Mouse (Mus musculus) left cerebral cortex, postnatal 25 days (tissue): ENCODE measurements around the gene Setd5. TPM values are rescaled to one million over a fixed set of nuclear protein-coding genes. Genes with fewer than 3 reads are reported as not detected.
A peak's percentile ranks its signal among the peaks of the same experiment; 100 is the strongest.

ENCODE experiments used
- DNase-seq, 2 experiments: peaks; one replicate each; pipeline ENCODE4 v3.0.0; 2022; ENCODE audit warnings: low spot score in 2 of 2, mixed read lengths in 1 of 2
- intact Hi-C: fragments of 180-260 bp; cut with DNase I; formaldehyde crosslinking; loops from one replicate; pipeline ENCODE4 v1.15.1; 2025
- total RNA-seq, 2 experiments: library from RNA; stranded (reverse); gene quantifications; 2 replicates each; pipeline ENCODE4 v1.2.3; 2021

Gene Setd5
- total RNA-seq, 2 experiments from 2014 or later, result 108 to 122 TPM

DNA sequence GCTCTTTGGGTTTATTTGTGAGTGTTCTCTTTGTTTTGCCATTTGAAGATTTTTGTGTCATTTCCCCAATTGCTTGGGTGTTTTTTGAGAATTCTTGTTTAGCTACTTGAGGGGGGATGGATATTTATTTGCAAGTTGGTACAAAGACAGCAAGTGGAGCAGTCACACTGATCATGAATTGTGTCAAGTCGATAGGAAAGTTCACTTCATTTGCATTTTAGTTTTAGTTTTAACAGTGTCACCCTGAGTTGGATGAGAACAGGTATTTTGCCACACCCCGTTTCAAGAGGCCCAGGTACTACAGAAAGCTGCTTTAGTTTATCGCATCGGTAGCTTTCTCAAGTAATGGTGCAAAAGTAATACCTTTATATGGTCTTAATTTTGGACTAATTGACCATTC lies 25.4 kb downstream of the Setd5 start:
- intact Hi-C loops, result no loop called here
- DNase-seq, result no peak

DNA sequence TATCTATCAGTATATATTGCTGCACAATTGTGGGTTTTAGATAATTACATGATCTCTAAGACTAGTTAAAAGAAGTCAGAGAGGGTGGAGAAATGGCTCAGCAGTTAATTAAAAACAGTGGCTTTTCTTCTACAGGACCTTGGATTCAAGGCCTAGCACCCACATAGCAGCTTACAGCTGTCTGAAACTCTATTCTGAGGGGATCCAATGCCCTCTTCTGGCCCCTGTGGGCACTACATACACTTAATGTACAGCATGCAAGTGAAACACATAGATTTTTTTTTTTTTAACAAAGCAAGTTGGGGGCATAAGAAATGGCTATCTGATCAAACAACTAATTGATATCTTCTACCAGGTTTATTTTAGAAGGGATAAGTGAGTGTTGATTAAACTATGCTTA lies 26.6 kb downstream of the Setd5 start:
- peak in 1 of 2 experiments; percentile 35 for DNase-seq
- intact Hi-C loops, result no loop called here

GRCm38 (mm10) chr6:113109378-113109777 lies 32.2 kb downstream of the Setd5 start:
- no peak for DNase-seq
- intact Hi-C loops, result no loop called here

GRCm38 (mm10) chr6:113109956-113110355 lies 32.8 kb downstream of the Setd5 start:
- DNase-seq, result no peak
- intact Hi-C loops, result no loop called here

- intact Hi-C loops, result loop anchor here (5.0 kb wide), 1 partner anchor 49 kb away; no protein-coding TSS in a partner anchor
- DNase-seq, result no peak
Observed at GRCm38 (mm10) chr6:113120806-113121205, 43.6 kb downstream of the Setd5 start.

- intact Hi-C loops, result no loop called here
- DNase-seq, result no peak
Observed at GRCm38 (mm10) chr6:113133360-113133759, 56.2 kb downstream of the Setd5 start.

- intact Hi-C loops, result no loop called here
- no peak for DNase-seq
Observed at GRCm38 (mm10) chr6:113141389-113142094, 64.4 kb downstream of the Setd5 start.

- no peak for DNase-seq
- intact Hi-C loops, result no loop called here
Observed at GRCm38 (mm10) chr6:113144764-113145163, 67.6 kb downstream of the Setd5 start.

DNA sequence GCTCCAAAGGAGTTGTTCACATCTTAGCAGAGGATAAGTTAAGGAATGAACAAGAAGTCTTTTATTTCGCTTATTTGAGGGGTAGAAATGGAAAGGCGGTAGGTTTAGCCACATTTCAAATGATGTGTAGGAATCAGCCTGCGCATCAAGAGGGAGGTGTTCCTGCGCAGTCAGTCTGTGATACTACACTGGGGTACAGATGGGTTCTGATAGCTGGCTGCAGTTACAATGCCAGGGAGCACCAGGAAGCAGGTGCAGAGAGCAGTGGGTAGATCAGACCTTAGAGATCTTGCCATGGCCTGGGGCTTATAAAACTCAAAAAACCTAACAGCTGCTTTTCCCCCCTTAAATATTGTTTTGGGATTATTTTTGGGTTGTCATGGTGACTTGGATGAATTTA lies 68.1 kb downstream of the Setd5 start:
- intact Hi-C loops, result no loop called here

DNA sequence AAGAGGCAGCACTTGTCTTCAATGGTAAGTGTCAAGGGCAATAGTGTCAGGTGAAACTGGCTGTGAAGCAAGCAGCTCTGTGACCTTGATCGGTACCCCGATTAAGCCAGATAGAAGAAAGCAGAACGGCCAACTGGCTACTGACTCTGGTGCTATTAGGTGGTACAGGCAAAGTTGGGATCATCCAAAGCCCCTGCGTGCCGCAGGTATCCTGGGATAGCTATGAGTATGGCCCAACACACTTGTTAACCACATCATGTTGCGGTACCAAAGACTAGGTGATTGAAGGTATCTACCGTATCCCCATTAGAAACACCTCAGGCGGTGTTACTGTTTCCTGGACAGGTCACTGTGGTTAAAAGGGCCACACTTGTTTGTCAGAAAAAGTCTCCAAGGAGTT lies 76.9 kb downstream of the Setd5 start:
- intact Hi-C loops, result loop anchor here (5.0 kb wide), 1 partner anchor 37 kb away; no protein-coding TSS in a partner anchor
- DNase-seq, result no peak

More for the DNA sequence above, 68.1 kb downstream of the Setd5 start:
- no peak for DNase-seq

DNA sequence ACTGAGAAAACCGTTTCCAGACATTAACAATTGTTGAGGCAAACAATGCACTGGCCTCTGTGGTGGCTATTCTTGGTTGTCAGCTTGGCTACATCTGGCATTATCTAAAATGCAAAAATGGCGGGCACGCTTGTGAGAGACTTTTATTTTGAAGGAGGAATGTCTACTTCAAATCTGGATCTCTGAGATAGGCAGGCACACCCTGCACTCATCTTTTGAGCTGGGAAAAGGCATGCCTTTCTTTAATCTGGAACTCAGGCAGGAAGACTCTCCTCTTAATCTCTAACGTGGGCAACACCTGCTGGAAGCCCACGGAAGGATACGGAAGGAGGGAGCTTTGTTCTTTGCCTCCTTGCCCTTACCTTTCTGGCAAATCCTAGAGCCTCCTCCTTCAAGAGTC lies 77.7 kb downstream of the Setd5 start:
- intact Hi-C loops, result loop anchor here (5.0 kb wide), 1 partner anchor 38 kb away; no protein-coding TSS in a partner anchor
- DNase-seq, result no peak

- DNase-seq, result no peak
Observed at GRCm38 (mm10) chr6:113156064-113156463, 78.9 kb downstream of the Setd5 start.

GRCm38 (mm10) chr6:113160106-113160505 lies 82.9 kb downstream of the Setd5 start:
- intact Hi-C loops, result no loop called here
- no peak for DNase-seq

More at GRCm38 (mm10) chr6:113156064-113156463, 78.9 kb downstream of the Setd5 start:
- intact Hi-C loops, result no loop called here

DNA sequence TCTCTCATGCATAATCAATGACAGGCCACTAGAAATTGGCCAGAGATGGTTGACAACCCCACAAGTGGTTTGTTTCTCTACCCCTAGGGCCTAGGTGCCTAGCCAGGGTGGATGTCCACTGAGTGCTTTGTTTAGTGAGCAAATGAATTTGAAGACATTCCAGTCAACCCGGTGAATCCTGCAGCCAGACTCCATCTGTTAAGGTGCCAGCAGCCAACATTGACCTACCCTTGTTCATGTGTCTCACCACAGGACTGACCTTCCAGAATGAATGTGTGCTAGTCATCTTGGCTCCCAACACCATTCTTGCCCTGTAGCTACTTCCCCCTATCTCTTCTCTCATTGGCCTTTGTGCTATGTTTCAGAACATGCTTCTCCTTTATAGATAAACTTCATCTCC lies 84.8 kb downstream of the Setd5 start:
- no peak for DNase-seq
- intact Hi-C loops, result no loop called here

GRCm38 (mm10) chr6:113163513-113163912 lies 86.3 kb downstream of the Setd5 start:
- DNase-seq, result no peak
- intact Hi-C loops, result no loop called here

DNA sequence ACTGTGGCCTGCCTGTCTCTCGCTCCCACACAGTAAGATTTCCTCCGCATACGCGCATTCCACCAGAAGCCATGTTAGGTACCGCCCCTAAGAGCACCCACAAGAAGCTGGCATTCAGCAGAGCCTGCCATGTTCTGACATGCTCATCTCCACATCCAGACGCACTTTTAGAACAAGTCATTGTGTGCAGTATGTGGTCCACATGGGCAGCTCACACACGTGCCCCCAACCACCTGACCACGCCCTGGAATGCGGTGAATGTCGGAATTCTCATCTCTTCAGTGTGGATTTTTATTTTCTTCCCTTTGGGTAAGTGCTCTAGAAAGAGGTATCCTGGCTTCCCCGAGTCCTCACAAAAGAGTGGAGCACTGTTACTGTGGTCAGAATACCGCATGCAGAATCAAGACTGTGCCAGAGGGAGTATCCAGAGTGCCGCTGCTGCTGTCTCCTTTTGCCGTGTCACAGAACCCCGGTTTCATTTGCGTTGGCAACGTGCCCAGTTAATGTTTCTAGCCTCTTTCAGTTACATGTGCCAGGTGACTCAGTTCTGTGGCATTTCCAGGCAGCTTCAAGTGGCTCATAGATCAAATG lies 89.6 kb downstream of the Setd5 start:
- intact Hi-C loops, result no loop called here
- peak; percentile 59 to 84 for DNase-seq

GRCm38 (mm10) chr6:113168316-113168975 lies 91.3 kb downstream of the Setd5 start:
- intact Hi-C loops, result no loop called here
- no peak for DNase-seq

GRCm38 (mm10) chr6:113169852-113170251 lies 92.7 kb downstream of the Setd5 start:
- intact Hi-C loops, result loop anchor here (5.0 kb wide), 1 partner anchor 137 kb away; the partner anchor contains the start of gene Brpf1
- no peak for DNase-seq

- no peak for DNase-seq
- intact Hi-C loops, result loop anchor here (5.0 kb wide), 1 partner anchor 137 kb away; the partner anchor contains the start of gene Brpf1
Observed at GRCm38 (mm10) chr6:113170651-113171050, 93.5 kb downstream of the Setd5 start.

DNA sequence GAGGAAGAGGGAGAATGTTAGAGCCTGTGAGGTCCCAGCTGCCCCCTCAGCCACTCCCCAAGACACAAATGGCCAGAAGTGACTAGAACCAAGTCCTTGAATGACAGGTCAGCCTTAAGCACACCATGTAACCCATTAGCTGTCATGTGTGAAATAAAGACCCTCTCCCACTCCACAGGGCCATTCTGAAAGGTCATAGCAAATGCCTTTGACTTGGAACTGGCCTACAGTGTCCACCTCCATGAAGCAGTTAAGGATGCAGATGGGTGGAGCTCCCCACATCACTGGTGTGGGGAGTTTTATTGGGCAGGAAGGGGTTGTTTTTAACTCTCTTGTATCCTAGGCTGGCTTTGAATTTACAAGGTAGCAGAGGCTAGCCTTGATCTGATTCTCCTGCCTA lies 94.8 kb downstream of the Setd5 start:
- DNase-seq, result no peak
- intact Hi-C loops, result loop anchor here (5.0 kb wide), 1 partner anchor 135 kb away; the partner anchor contains the start of gene Brpf1
